Mouse (Mus musculus): Measurements from ENCODE around the gene Krt31.

Krt31 gene

GRCm38 (mm10) chr11:100050451-100050850 lies at the start of gene Krt31:
Gene Krt31, minus strand, starts transcription at chr11:100050551.
- CTCF ChIA-PET = no interaction called here

GRCm38 (mm10) chr11:100097819-100098218 lies 47.5 kb upstream of the Krt31 start:
- CTCF ChIA-PET = interaction anchor here in 2 of 4 experiments (0.6 to 1.0 kb wide), 2 partner anchors 71 to 142 kb away, joined by 3 read pairs; no protein-coding TSS in a partner anchor
- POLR2A ChIA-PET = no interaction called here

More at GRCm38 (mm10) chr11:100050451-100050850, at the start of gene Krt31:
- POLR2A ChIA-PET = no interaction called here

GRCm38 (mm10) chr11:100096141-100096540 lies 45.8 kb upstream of the Krt31 start, which contains the start of gene Krt35:
Gene Krt35, minus strand, starts transcription at chr11:100096241.
- POLR2A ChIA-PET = interaction anchor here in 1 of 4 experiments (1.9 kb wide), 1 partner anchor 224 kb away, joined by 7 read pairs; the partner anchor contains the start of gene Eif1
- CTCF ChIA-PET = interaction anchor here in 2 of 4 experiments (0.6 to 1.0 kb wide), 2 partner anchors 29 to 73 kb away, joined by 3 to 10 read pairs; no protein-coding TSS in a partner anchor

GRCm38 (mm10) chr11:100088378-100089025 lies 38.2 kb upstream of the Krt31 start:
- ChIA-PET POLR2A (no interaction called here), CTCF (interaction anchor here in 1 of 4 experiments (1.2 kb wide), 1 partner anchor 81 kb away, joined by 3 read pairs; no protein-coding TSS in a partner anchor)

GRCm38 (mm10) chr11:100087861-100088260 lies 37.5 kb upstream of the Krt31 start, which contains the start of gene Krt32:
Gene Krt32, minus strand, starts transcription at chr11:100088226.
- ChIA-PET CTCF (interaction anchor here in 1 of 4 experiments (1.2 kb wide), 1 partner anchor 81 kb away, joined by 3 read pairs; no protein-coding TSS in a partner anchor), POLR2A (no interaction called here)

GRCm38 (mm10) chr11:100073873-100074272 lies 23.5 kb upstream of the Krt31 start:
- ChIA-PET CTCF (no interaction called here), POLR2A (no interaction called here)

GRCm38 (mm10) chr11:100067293-100068036 lies 17.1 kb upstream of the Krt31 start:
- CTCF ChIA-PET = interaction anchor here in 1 of 4 experiments (0.6 to 1.1 kb wide), 2 partner anchors 60 to 101 kb away, joined by 4 read pairs; no protein-coding TSS in a partner anchor
- POLR2A ChIA-PET = interaction anchor here in 1 of 4 experiments (0.5 kb wide), 1 partner anchor 80 kb away, joined by 5 read pairs; no protein-coding TSS in a partner anchor

- ChIA-PET CTCF (no interaction called here), POLR2A (no interaction called here)
Observed at GRCm38 (mm10) chr11:100066236-100067010, 16.1 kb upstream of the Krt31 start.

GRCm38 (mm10) chr11:100058875-100059274 lies 8.5 kb upstream of the Krt31 start:
- CTCF ChIA-PET = interaction anchor here (0.5 to 2.3 kb wide), 27 partner anchors 11 to 241 kb away, joined by 3 to 28 read pairs (median 3); partner anchors contain the start of gene Krt9 (in 1 of the 4)
- POLR2A ChIA-PET = interaction anchor here in 1 of 4 experiments (0.8 to 0.9 kb wide), 2 partner anchors 228 to 939 kb away, joined by 3 to 4 read pairs; no protein-coding TSS in a partner anchor

GRCm38 (mm10) chr11:100055686-100056655 lies 5.6 kb upstream of the Krt31 start:
- ChIA-PET POLR2A (interaction anchor here in 1 of 4 experiments (1.3 kb wide), 1 partner anchor 57 kb away, joined by 3 read pairs; no protein-coding TSS in a partner anchor), CTCF (no interaction called here)

- ChIA-PET POLR2A (no interaction called here), CTCF (interaction anchor here in 2 of 4 experiments (0.9 to 1.2 kb wide), 1 partner anchor 12 kb away, joined by 3 read pairs; no protein-coding TSS in a partner anchor)
Observed at GRCm38 (mm10) chr11:100047193-100047592, 3.2 kb downstream of the Krt31 start.

GRCm38 (mm10) chr11:100046303-100046866 lies 4.0 kb downstream of the Krt31 start:
- ChIA-PET CTCF (no interaction called here), POLR2A (no interaction called here)

- ChIA-PET CTCF (no interaction called here), POLR2A (no interaction called here)
Observed at GRCm38 (mm10) chr11:100041454-100041853, 8.9 kb downstream of the Krt31 start, which contains the start of gene Krt34. Gene Krt34, minus strand, starts transcription at chr11:100041554.

GRCm38 (mm10) chr11:100029768-100030167 lies 20.6 kb downstream of the Krt31 start, which contains the start of gene Krt33b:
Gene Krt33b, minus strand, starts transcription at chr11:100029868.
- POLR2A ChIA-PET = no interaction called here
- CTCF ChIA-PET = interaction anchor here in 1 of 4 experiments (1.5 kb wide), 1 partner anchor 139 kb away, joined by 3 read pairs; no protein-coding TSS in a partner anchor

- POLR2A ChIA-PET = interaction anchor here in 1 of 4 experiments (0.6 kb wide), 1 partner anchor 558 kb away, joined by 4 read pairs; no protein-coding TSS in a partner anchor
- CTCF ChIA-PET = interaction anchor here in 1 of 4 experiments (0.6 kb wide), 1 partner anchor 711 kb away, joined by 3 read pairs; no protein-coding TSS in a partner anchor
Observed at GRCm38 (mm10) chr11:100021438-100021837, 28.9 kb downstream of the Krt31 start.

GRCm38 (mm10) chr11:100019466-100019865 lies 30.9 kb downstream of the Krt31 start:
- ChIA-PET POLR2A (no interaction called here), CTCF (interaction anchor here in 1 of 4 experiments (1.0 kb wide), 1 partner anchor 12 kb away, joined by 4 read pairs; no protein-coding TSS in a partner anchor)

- ChIA-PET CTCF (interaction anchor here in 1 of 4 experiments (0.9 kb wide), 1 partner anchor 9 kb away, joined by 3 read pairs; no protein-coding TSS in a partner anchor), POLR2A (no interaction called here)
Observed at GRCm38 (mm10) chr11:100016112-100016511, 34.2 kb downstream of the Krt31 start, which contains the start of gene Krt33a. Gene Krt33a, minus strand, starts transcription at chr11:100016212.
